Mouse (Mus musculus): Measurements from ENCODE around the gene Fdxr.

- TF ChIP-seq POLR2A (IDR thresholded peaks at IDR 0.05; ENCODE audit: control insufficient read depth, extremely low read depth, insufficient read depth, low read length, poor library complexity) (no peak), CTCF (IDR thresholded peaks at IDR 0.05; ENCODE audit: borderline replicate concordance, control insufficient read depth, extremely low read depth, insufficient read depth, low read length, poor library complexity) (no peak)
These were observed 23.9 kb upstream of the Fdxr start for GRCm38 (mm10) chr11:115300745-115301144.
